In genomic region chr6:49009161-49009555, GRCm38 (mm10) we compare ENCODE assay signal across 11 mouse cellular contexts. TPM values are rescaled to one million over a fixed set of nuclear protein-coding genes. Genes with fewer than 3 reads are reported as not detected.
DNase-seq lines count a peak whose midpoint lies in the region; ATAC-seq and TF ChIP-seq lines count a peak whose summit lies in the region.
"Had no signal": no experiment of that assay in that cellular context is flagged by ENCODE, and none has a peak within 500 bp of the region (broad histone marks: within the 10 kb centered on the region; RNA-seq: fewer than 3 reads in every experiment).

No protein-coding gene starts in this region.

- peak overlapping the region; percentile 69 for H3K4me2 ChIP-seq in lung, embryonic 14.5 days
- peak overlapping the region; percentile 52; the same call in 1 of the 2 replicates for H3K4me2 ChIP-seq in hindbrain, postnatal 0 days (ENCODE audit: low read depth, low read length)
- peak overlapping the region; percentile 51 for H3K4me2 ChIP-seq in neural tube, embryonic 13.5 days

- H3K4me3 ChIP-seq in lung, embryonic 14.5 days (ENCODE audit: low read depth, low read length), result 0 out of 2 replicates have a peak overlapping the region, but pooled peaks have one; percentile 32
- H3K4me3 ChIP-seq in hindbrain, postnatal 0 days (ENCODE audit: low read length), result no peak overlapping the region
- no peak overlapping the region for H3K4me3 ChIP-seq in neural tube, embryonic 13.5 days

- TF ChIP-seq CTCF in lung, embryonic 14.5 days (IDR thresholded peaks at IDR 0.05; ENCODE audit: low read depth), result no peak
- no peak for TF ChIP-seq CTCF in hindbrain, postnatal 0 days (IDR thresholded peaks at IDR 0.05; ENCODE audit: low read depth)

- no peaks in the 10 kb centered on the region for H3K36me3 ChIP-seq in lung, embryonic 14.5 days (ENCODE audit: insufficient read depth)
- no peaks in the 10 kb centered on the region for H3K36me3 ChIP-seq in hindbrain, postnatal 0 days (ENCODE audit: insufficient read depth, low read length)
- no peaks in the 10 kb centered on the region for H3K36me3 ChIP-seq in neural tube, embryonic 13.5 days

- no peaks in the 10 kb centered on the region for H3K27me3 ChIP-seq in lung, embryonic 14.5 days (ENCODE audit: insufficient read depth, low read length)
- no peaks in the 10 kb centered on the region for H3K27me3 ChIP-seq in hindbrain, postnatal 0 days (ENCODE audit: insufficient read depth, low read length)
- 0 out of 2 replicates have a peak, but pooled peaks cover 3% of the 10 kb centered on the region for H3K27me3 ChIP-seq in neural tube, embryonic 13.5 days

- DNase-seq in heart, adult 11 months, result peak; percentile 79
- no peak for DNase-seq in heart, adult 8-10 months (ENCODE audit: low spot score)
- no peak for DNase-seq in lung, embryonic 14.5 days
- DNase-seq in lung, postnatal 10 days, result no peak
- peak; percentile 27 for DNase-seq in hindbrain, postnatal 0 days (ENCODE audit: low spot score)
- no peak for DNase-seq in testis, postnatal 14 days (ENCODE audit: low spot score)
- no peak for DNase-seq in adrenal gland, adult 18-20 months (ENCODE audit: low spot score in 2 of 2)
- DNase-seq: heart, postnatal 10 days; layer of hippocampus, postnatal 36 days had no signal

- H3K9me3 ChIP-seq in lung, embryonic 14.5 days (ENCODE audit: low read depth, low read length), result no peaks in the 10 kb centered on the region
- H3K9me3 ChIP-seq in hindbrain, postnatal 0 days (ENCODE audit: low read length), result no peaks in the 10 kb centered on the region
- H3K9me3 ChIP-seq in neural tube, embryonic 13.5 days, result no peaks in the 10 kb centered on the region

- no peak for ATAC-seq in lung, embryonic 14.5 days (ENCODE audit: insufficient read depth)
- ATAC-seq in hindbrain, postnatal 0 days, result no peak; the same call in 1 of the 2 replicates
- peak; percentile 47; the same call in 1 of the 2 replicates for ATAC-seq in neural tube, embryonic 13.5 days (ENCODE audit: low read depth)

- 27% methylated on average over 7 of the region's 7 CpGs for WGBS in lung, embryonic 14.5 days
- WGBS in hindbrain, postnatal 0 days, result 31% methylated on average over 7 of the region's 7 CpGs
- 27% methylated on average over 7 of the region's 7 CpGs for WGBS in neural tube, embryonic 13.5 days

- H3K27ac ChIP-seq in lung, embryonic 14.5 days (ENCODE audit: low read depth), result no peak overlapping the region
- H3K27ac ChIP-seq in hindbrain, postnatal 0 days, result no peak overlapping the region
- H3K27ac ChIP-seq in neural tube, embryonic 13.5 days (replicated peaks), result no peak overlapping the region

- no peak overlapping the region for H3K9ac ChIP-seq in lung, embryonic 14.5 days
- no peak overlapping the region for H3K9ac ChIP-seq in hindbrain, postnatal 0 days (replicated peaks; ENCODE audit: low read length)
- no peak overlapping the region for H3K9ac ChIP-seq in neural tube, embryonic 13.5 days

- no peaks in the 10 kb centered on the region for H3K4me1 ChIP-seq in lung, embryonic 14.5 days (ENCODE audit: insufficient read depth)
- H3K4me1 ChIP-seq in hindbrain, postnatal 0 days (ENCODE audit: insufficient read depth, low read length), result peaks cover 3% of the 10 kb centered on the region; the same call in 1 of the 2 replicates
- peaks cover 11% of the 10 kb centered on the region for H3K4me1 ChIP-seq in neural tube, embryonic 13.5 days (replicated peaks)

RNA-seq across cellular contexts. Expression of gene Svs1, which starts 22.5 kb away (rescaled TPM):
- total RNA-seq in heart, adult 8-10 months (2022), result not detected
- not detected in 2 replicates for polyA plus RNA-seq in lung, embryonic 14.5 days (2014; fragmentation: Nextera tagmentation; extraction: Ambion mirVana)
- not detected in 2 replicates for total RNA-seq in hindbrain, postnatal 0 days (2014; rRNA removed)
- polyA plus RNA-seq in hindbrain, postnatal 0 days (2015; fragmentation: Nextera tagmentation; extraction: Ambion mirVana), result not detected in 2 replicates
- not detected in 2 replicates for polyA plus RNA-seq in neural tube, embryonic 13.5 days (2015; fragmentation: Nextera tagmentation; extraction: Ambion mirVana)
- total RNA-seq in adrenal gland, adult 18-20 months (2021), result not detected
- total RNA-seq: heart, postnatal 10 days; layer of hippocampus, postnatal 36 days had no signal
- polyA plus RNA-seq: testis, adult 2 months had no signal

RNA-seq across cellular contexts. Expression of gene Gpnmb, which starts 27.2 kb away (rescaled TPM):
- total RNA-seq in heart, adult 8-10 months (2022), result 1 to 10 TPM in 2 of 4 experiments, under 1 TPM in 2; 0.63 to 1.5 (median 1.1) TPM
- 0.21 and 0.35 TPM in 2 replicates for polyA plus RNA-seq in lung, embryonic 14.5 days (2014; fragmentation: Nextera tagmentation; extraction: Ambion mirVana)
- 0.29 and 0.89 TPM in 2 replicates for total RNA-seq in hindbrain, postnatal 0 days (2014; rRNA removed)
- 0.44 and 0.45 TPM in 2 replicates for polyA plus RNA-seq in hindbrain, postnatal 0 days (2015; fragmentation: Nextera tagmentation; extraction: Ambion mirVana)
- 0.31 and 0.74 TPM in 2 replicates for polyA plus RNA-seq in neural tube, embryonic 13.5 days (2015; fragmentation: Nextera tagmentation; extraction: Ambion mirVana)
- 10 to 100 TPM in 1 of 2 experiments, under 1 TPM in 1; 0.80 to 37.2 TPM for total RNA-seq in adrenal gland, adult 18-20 months (2021)

RNA-seq across cellular contexts. Expression of gene Doxl2, which starts 34.4 kb away (rescaled TPM):
- total RNA-seq in heart, adult 8-10 months (2022), result not detected
- not detected in 2 replicates for polyA plus RNA-seq in lung, embryonic 14.5 days (2014; fragmentation: Nextera tagmentation; extraction: Ambion mirVana)
- total RNA-seq in hindbrain, postnatal 0 days (2014; rRNA removed), result not detected in 2 replicates
- not detected in 2 replicates for polyA plus RNA-seq in hindbrain, postnatal 0 days (2015; fragmentation: Nextera tagmentation; extraction: Ambion mirVana)
- not detected in 2 replicates for polyA plus RNA-seq in neural tube, embryonic 13.5 days (2015; fragmentation: Nextera tagmentation; extraction: Ambion mirVana)
- total RNA-seq in adrenal gland, adult 18-20 months (2021), result not detected
- total RNA-seq: heart, postnatal 10 days; layer of hippocampus, postnatal 36 days had no signal
- polyA plus RNA-seq: testis, adult 2 months had no signal

Comparison
In these comparisons a context has a peak if more than half of its experiments do, and no peak if none do; other contexts are left out.
1. DNase-seq: peak in heart, adult 11 months (single experiment) and hindbrain, postnatal 0 days (single experiment); none in heart, adult 8-10 months (single experiment), lung, embryonic 14.5 days (single experiment), lung, postnatal 10 days (single experiment), testis, postnatal 14 days (single experiment) and adrenal gland, adult 18-20 months (0 of 2).
2. Peak in every context shown above with its lines, with median percentiles within 50 percentile points of each other: H3K4me2 ChIP-seq.